Mouse (Mus musculus): ENCODE data around the gene Btbd18. TPM values are rescaled to one million over a fixed set of nuclear protein-coding genes. Genes with fewer than 3 reads are reported as not detected.

Btbd18 gene
- total and polyA plus RNA-seq, 3 experiments = 0.04 to 0.24 TPM; not detected in 1

DNA sequence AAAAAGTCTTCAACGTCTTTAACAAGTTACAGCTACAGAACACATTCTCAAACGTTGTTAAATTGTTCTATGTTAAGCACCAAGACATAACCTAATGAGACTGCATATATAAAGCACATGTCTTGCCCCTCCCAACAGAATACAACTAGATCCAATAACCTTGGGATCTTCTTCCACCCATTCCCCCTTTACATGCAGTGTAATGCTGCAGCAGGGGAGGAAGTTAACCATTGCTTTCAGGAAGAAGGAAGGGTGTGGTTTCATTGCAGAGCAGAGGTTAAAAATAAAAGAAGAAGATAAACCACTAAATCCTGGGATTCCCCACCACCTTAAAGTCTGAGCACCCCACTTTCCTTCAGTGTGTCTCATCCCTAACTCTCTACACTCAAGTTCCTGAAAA lies 36.2 kb upstream of the Btbd18 start:
- peaks cover 2% of the 10 kb centered on the region for H3K9me3 ChIP-seq (replicated peaks; ENCODE audit: low read length)
- H3K4me3 ChIP-seq (replicated peaks in 1 of 3; ENCODE audit: low read depth in 2 of 3, low read length in 2 of 3, poor library complexity in 1 of 3) = no peak overlapping the region
- H3K4me2 ChIP-seq (ENCODE audit: insufficient read depth, low read depth, poor library complexity, severe bottlenecking) = no peak overlapping the region
- no peak overlapping the region for H3K9ac ChIP-seq (ENCODE audit: insufficient read depth, low read depth)
- dilution Hi-C loops (cut with MboI; ENCODE audit: extremely low pct_ligation_motif_present, extremely low pct_unique_long_range_greater_than_20kb, low sequenced_read_pairs) = no loop called here
- H3K27ac ChIP-seq (ENCODE audit: insufficient read depth, low read depth) = no peak overlapping the region
- peaks cover 0 to 5% of the 10 kb centered on the region in 2 experiments for H3K36me3 ChIP-seq (replicated peaks in 1 of 2; ENCODE audit: control insufficient read depth in 1 of 2, insufficient read depth in 1 of 2, low read length in 1 of 2)
- no peaks in the 10 kb centered on the region for H3K27me3 ChIP-seq (replicated peaks)
- TF ChIP-seq HCFC1 (IDR thresholded peaks at IDR 0.05; ENCODE audit: low read depth, low read length) (no peak), SIN3A (IDR thresholded peaks at IDR 0.05; ENCODE audit: low read length) (no peak), CHD1 (IDR thresholded peaks at IDR 0.05; ENCODE audit: low read depth, low read length) (no peak), MEF2A (IDR thresholded peaks at IDR 0.05; ENCODE audit: borderline replicate concordance, low read depth, low read length) (no peak)
- DNase-seq (ENCODE audit: extremely low read depth) = no peak
- peaks cover 4 to 18% of the 10 kb centered on the region in 2 experiments; a peak in 3 of 4 replicates for H3K4me1 ChIP-seq (ENCODE audit: control insufficient read depth in 1 of 2, insufficient read depth in 2 of 2)
- in situ Hi-C loops (cut with MboI; ENCODE audit: low pct_ligation_motif_present, low pct_unique_long_range_greater_than_20kb, low sequenced_read_pairs) = no loop called here
- no peaks in the 10 kb centered on the region for H3K79me2 ChIP-seq (replicated peaks; ENCODE audit: control insufficient read depth, extremely low read depth, insufficient read depth, poor library complexity, severe bottlenecking)

DNA sequence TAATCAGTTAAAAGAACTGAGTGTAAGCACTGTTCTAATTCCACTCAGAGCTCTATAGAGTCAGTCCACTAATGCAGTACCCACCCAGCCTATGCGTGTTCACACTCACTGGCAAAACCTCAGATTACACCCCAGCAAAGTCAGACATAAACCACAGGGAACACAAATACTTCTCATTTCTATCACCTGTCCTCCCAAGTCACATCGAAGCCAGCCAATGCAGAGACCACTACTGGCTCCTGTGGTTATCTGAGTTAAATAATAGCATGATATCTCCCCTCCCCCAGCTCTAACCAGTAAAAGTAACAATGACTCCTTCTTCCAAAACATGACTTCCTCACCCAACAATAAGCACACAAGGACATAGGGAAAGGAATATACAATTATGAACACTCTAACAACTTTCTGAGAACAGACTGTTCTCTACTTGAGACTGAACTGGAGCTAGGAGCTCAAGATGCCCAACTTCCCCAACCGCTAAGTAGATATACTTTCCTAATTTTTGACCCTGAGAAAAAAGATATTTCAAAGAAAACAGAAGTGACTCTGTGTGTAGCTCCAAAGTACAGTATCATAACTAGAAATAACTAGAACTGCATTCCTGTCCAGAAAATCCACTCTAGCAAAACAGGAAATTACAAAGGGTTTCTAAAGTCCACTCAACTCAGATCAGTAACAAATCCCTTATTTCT lies 35.3 kb upstream of the Btbd18 start:
- no peaks in the 10 kb centered on the region for H3K79me2 ChIP-seq (replicated peaks; ENCODE audit: control insufficient read depth, extremely low read depth, insufficient read depth, poor library complexity, severe bottlenecking)
- no peaks in the 10 kb centered on the region for H3K27me3 ChIP-seq (replicated peaks)
- peaks cover 0 to 5% of the 10 kb centered on the region in 2 experiments for H3K36me3 ChIP-seq (replicated peaks in 1 of 2; ENCODE audit: control insufficient read depth in 1 of 2, insufficient read depth in 1 of 2, low read length in 1 of 2)
- H3K27ac ChIP-seq (ENCODE audit: insufficient read depth, low read depth) = no peak overlapping the region
- DNase-seq (ENCODE audit: extremely low read depth) = no peak
- dilution Hi-C loops (cut with MboI; ENCODE audit: extremely low pct_ligation_motif_present, extremely low pct_unique_long_range_greater_than_20kb, low sequenced_read_pairs) (no loop called here), in situ Hi-C loops (cut with MboI; ENCODE audit: low pct_ligation_motif_present, low pct_unique_long_range_greater_than_20kb, low sequenced_read_pairs) (no loop called here)
- H3K9me3 ChIP-seq (replicated peaks; ENCODE audit: low read length) = peaks cover 2% of the 10 kb centered on the region
- no peak overlapping the region for H3K4me3 ChIP-seq (replicated peaks in 1 of 3; ENCODE audit: low read depth in 2 of 3, low read length in 2 of 3, poor library complexity in 1 of 3)
- H3K9ac ChIP-seq (ENCODE audit: insufficient read depth, low read depth) = no peak overlapping the region
- H3K4me1 ChIP-seq (ENCODE audit: control insufficient read depth in 1 of 2, insufficient read depth in 2 of 2) = peaks cover 4 to 13% of the 10 kb centered on the region in 2 experiments; a peak in 3 of 4 replicates
- TF ChIP-seq CTCF (conservative IDR thresholded peaks at IDR 0.05 in 1 of 2, IDR thresholded peaks at IDR 0.05 in 1 of 2; ENCODE audit: low read depth in 2 of 2, low read length in 2 of 2) (no peak), POLR2A (IDR thresholded peaks at IDR 0.05; ENCODE audit: low read depth, low read length) (no peak), BHLHE40 (IDR thresholded peaks at IDR 0.05; ENCODE audit: low read depth, low read length) (no peak), POLR2AphosphoS2 (IDR thresholded peaks at IDR 0.05; ENCODE audit: low read depth, low read length) (no peak), ZNF384 (IDR thresholded peaks at IDR 0.05; ENCODE audit: low read depth, low read length) (no peak), MXI1 (IDR thresholded peaks at IDR 0.05; ENCODE audit: low read depth, low read length) (no peak), JUND (conservative IDR thresholded peaks at IDR 0.05; ENCODE audit: low read depth, low read length) (no peak), MYC (IDR thresholded peaks at IDR 0.05; ENCODE audit: low read depth, low read length) (no peak), RCOR1 (conservative IDR thresholded peaks at IDR 0.05; ENCODE audit: low read depth, low read length) (no peak), TBP (conservative IDR thresholded peaks at IDR 0.05; ENCODE audit: low read depth, low read length) (no peak), RAD21 (IDR thresholded peaks at IDR 0.05; ENCODE audit: low read depth, low read length) (no peak), USF1 (IDR thresholded peaks at IDR 0.05; ENCODE audit: low read depth, low read length) (no peak), IRF4 (IDR thresholded peaks at IDR 0.05; ENCODE audit: low read depth, low read length) (no peak), KAT2A (IDR thresholded peaks at IDR 0.05; ENCODE audit: insufficient replicate concordance, low read length) (no peak), ETS1 (conservative IDR thresholded peaks at IDR 0.05; ENCODE audit: low read depth, low read length) (no peak), MAX (IDR thresholded peaks at IDR 0.05; ENCODE audit: low read length) (no peak)
- H3K4me2 ChIP-seq (ENCODE audit: insufficient read depth, low read depth, poor library complexity, severe bottlenecking) = no peak overlapping the region

Measured in CH12.LX (cell line).